Mouse (Mus musculus) liver, postnatal 0 days (tissue): ENCODE measurements around the gene Hps4.

ENCODE experiments used
- CTCF ChIP-seq: sonication (generic); IDR thresholded peaks from 2 replicates; pipeline ENCODE4 v1.5.1; 2016; ENCODE audit warnings: antibody characterized with exemption, low read depth
- EP300 ChIP-seq: IDR thresholded peaks from 2 replicates; pipeline ENCODE4 v1.6.1; 2016; ENCODE audit warnings: antibody characterized with exemption, low read depth, mild to moderate bottlenecking

GRCm38 (mm10) chr5:112299399-112299798 is 43.5 kb upstream of the Hps4 start:
- TF ChIP-seq EP300 = no peak
- TF ChIP-seq CTCF = no peak
